Mouse (Mus musculus): ENCODE results near the gene Lrtm1.

- TF ChIP-seq CTCF (IDR thresholded peaks at IDR 0.05; ENCODE audit: control insufficient read depth, insufficient read depth, insufficient replicate concordance, low read depth, low read length) (no peak), POLR2A (IDR thresholded peaks at IDR 0.05; ENCODE audit: control insufficient read depth, low read depth, low read length) (no peak)
Measured at GRCm38 (mm10) chr14:29042355-29042754, 24.3 kb downstream of the Lrtm1 start.
